Mouse (Mus musculus) kidney, postnatal 0 days (tissue): ENCODE results near the gene Foxa3. TPM values are rescaled to one million over a fixed set of nuclear protein-coding genes. Genes with fewer than 3 reads are reported as not detected.

Experiments
- ATAC-seq: fragments of 200-750 bp; cut with Nextera tagmentation; replicated peaks from 2 replicates; pipeline ENCODE4 v1.8.0; 2017; ENCODE audit warnings: low read depth, moderate number of reproducible peaks, moderate TSS enrichment, moderate library complexity; ENCODE audit not compliant: low FRiP score
- DNase-seq: peaks from one replicate; pipeline ENCODE4 v3.0.0-alpha.2; 2016; ENCODE audit warnings: low spot score
- H3K27ac ChIP-seq: fragments of 300-500 bp; sonication (generic); 2 replicates; pipeline ENCODE4 v1.5.1; 2014; ENCODE audit warnings: mild to moderate bottlenecking
- H3K27me3 ChIP-seq: fragments of 300-500 bp; sonication (generic); 2 replicates; pipeline ENCODE4 v1.6.1; 2014; ENCODE audit warnings: low read length, mixed read lengths; ENCODE audit not compliant: insufficient read depth
- H3K36me3 ChIP-seq: fragments of 300-500 bp; sonication (generic); 2 replicates; pipeline ENCODE4 v1.6.1; 2014; ENCODE audit warnings: low read length, mixed read lengths; ENCODE audit not compliant: insufficient read depth
- H3K4me1 ChIP-seq: fragments of 300-500 bp; sonication (generic); replicated peaks from 2 replicates; pipeline ENCODE4 v1.6.1; 2014; ENCODE audit warnings: antibody characterized with exemption, low read length, mixed read lengths; ENCODE audit not compliant: insufficient read depth
- H3K4me2 ChIP-seq: fragments of 300-500 bp; sonication (generic); 2 replicates; pipeline ENCODE4 v1.6.1; 2014; ENCODE audit warnings: mild to moderate bottlenecking, low read length, moderate library complexity, mixed read lengths
- H3K4me3 ChIP-seq: fragments of 300-500 bp; sonication (generic); replicated peaks from 2 replicates; pipeline ENCODE4 v1.5.1; 2014; ENCODE audit warnings: low read depth, low read length
- H3K9ac ChIP-seq: fragments of 300-500 bp; sonication (generic); 2 replicates; pipeline ENCODE4 v1.6.1; 2014; ENCODE audit warnings: low read depth, low read length
- H3K9me3 ChIP-seq: fragments of 300-500 bp; sonication (generic); replicated peaks from 2 replicates; pipeline ENCODE4 v1.6.1; 2016; ENCODE audit warnings: low read length, inconsistent platforms, mixed read lengths
- CTCF ChIP-seq: IDR thresholded peaks from 2 replicates; pipeline ENCODE4 v1.5.1; 2016; ENCODE audit warnings: antibody characterized with exemption, low read depth, mild to moderate bottlenecking, moderate library complexity
- WGBS: fragments of 180-500 bp; shearing (Covaris S2); extraction: QIAGEN DNeasy Blood & Tissue Kit; methylation state at CpG from one replicate; pipeline ENCODE4 v1.1.7; 2014; 5-methylcytosine and 5-hydroxymethylcytosine counted together
- polyA plus RNA-seq: library from polyadenylated mRNA; unstranded; fragments of >200 nt; fragmentation: Nextera tagmentation; extraction: Ambion mirVana; gene quantifications from 2 replicates; pipeline ENCODE4 v1.2.1, GENCODE M21; 2015

Foxa3 gene
- polyA plus RNA-seq, 1 experiment from 2014 or later, result 0.53 TPM

- 2% methylated on average over 30 of the region's 31 CpGs for whole genome bisulfite sequencing
- Histone ChIP-seq H3K9me3 (no peaks in the 10 kb centered on the region), H3K36me3 (no peaks in the 10 kb centered on the region), H3K27ac (peak overlapping the region; percentile 82), H3K4me2 (peak overlapping the region; percentile 66), H3K27me3 (no peaks in the 10 kb centered on the region), H3K9ac (peak overlapping the region; percentile 75), H3K4me1 (peaks cover 5% of the 10 kb centered on the region), H3K4me3 (peak overlapping the region; percentile 32)
- ATAC-seq, result peak; percentile 30; the same call in 1 of the 2 replicates
- TF ChIP-seq CTCF, result no peak
- DNase-seq, result peak; percentile 63
Measured at GRCm38 (mm10) chr7:19012025-19012621, 11.2 kb downstream of the Foxa3 start.

- WGBS, result 74% methylated on average over 7 of the region's 7 CpGs
- H3K9ac ChIP-seq, result no peak overlapping the region
- no peak for ATAC-seq
- H3K4me3 ChIP-seq, result no peak overlapping the region
- no peak for TF ChIP-seq CTCF
- no peak overlapping the region for H3K27ac ChIP-seq
- no peak for DNase-seq
- peaks cover 4% of the 10 kb centered on the region; the same call in 1 of the 2 replicates for H3K36me3 ChIP-seq
- no peak overlapping the region for H3K4me2 ChIP-seq
- H3K9me3 ChIP-seq, result no peaks in the 10 kb centered on the region
- no peaks in the 10 kb centered on the region for H3K27me3 ChIP-seq
- peaks cover 18% of the 10 kb centered on the region for H3K4me1 ChIP-seq
Measured at GRCm38 (mm10) chr7:19010581-19010980, 12.8 kb downstream of the Foxa3 start.

GRCm38 (mm10) chr7:19007026-19007977 lies 16.0 kb downstream of the Foxa3 start:
- ATAC-seq (no peak), DNase-seq (no peak)
- 0 out of 2 replicates have a peak overlapping the region, but pooled peaks have one; percentile 3 for H3K9ac ChIP-seq
- H3K27ac ChIP-seq, result peak overlapping the region; percentile 19
- H3K4me1 ChIP-seq, result peaks cover 31% of the 10 kb centered on the region
- WGBS, result 58% methylated on average over 13 of the region's 13 CpGs
- no peak for TF ChIP-seq CTCF
- no peaks in the 10 kb centered on the region for H3K9me3 ChIP-seq
- H3K4me3 ChIP-seq, result no peak overlapping the region
- H3K27me3 ChIP-seq, result no peaks in the 10 kb centered on the region
- H3K4me2 ChIP-seq, result peak overlapping the region; percentile 22
- H3K36me3 ChIP-seq, result peaks cover 9% of the 10 kb centered on the region; the same call in 1 of the 2 replicates

- Histone ChIP-seq H3K9ac (no peak overlapping the region), H3K4me2 (peak overlapping the region; percentile 22), H3K36me3 (peaks cover 9% of the 10 kb centered on the region; the same call in 1 of the 2 replicates), H3K27me3 (no peaks in the 10 kb centered on the region), H3K4me3 (no peak overlapping the region), H3K27ac (peak overlapping the region; percentile 15; the same call in 1 of the 2 replicates), H3K9me3 (no peaks in the 10 kb centered on the region), H3K4me1 (peaks cover 34% of the 10 kb centered on the region)
- WGBS, result 7% methylated on average over 12 of the region's 12 CpGs
- peak; percentile 96 for DNase-seq
- peak; percentile 100 for TF ChIP-seq CTCF
- ATAC-seq, result peak; percentile 18; the same call in 1 of the 2 replicates
Measured at GRCm38 (mm10) chr7:19006476-19006875, 16.9 kb downstream of the Foxa3 start.

- no peak for ATAC-seq
- 81% methylated on average over 34 of the region's 34 CpGs for WGBS
- no peak for DNase-seq
- Histone ChIP-seq H3K4me3 (peak overlapping the region; percentile 79; the same call in 1 of the 2 replicates), H3K36me3 (peaks cover 9% of the 10 kb centered on the region; the same call in 1 of the 2 replicates), H3K9me3 (no peaks in the 10 kb centered on the region), H3K27ac (0 out of 2 replicates have a peak overlapping the region, but pooled peaks have one; percentile 95), H3K9ac (no peak overlapping the region), H3K4me1 (peaks cover 34% of the 10 kb centered on the region), H3K27me3 (no peaks in the 10 kb centered on the region), H3K4me2 (peak overlapping the region; percentile 98)
- TF ChIP-seq CTCF, result no peak
Measured at GRCm38 (mm10) chr7:19005417-19006121, 17.8 kb downstream of the Foxa3 start.
